Mouse (Mus musculus) forebrain, postnatal 0 days (tissue): ENCODE measurements around the gene Tmed10. TPM values are rescaled to one million over a fixed set of nuclear protein-coding genes. Genes with fewer than 3 reads are reported as not detected.
A peak's percentile ranks its signal among the peaks of the same experiment; 100 is the strongest.

Experiments used
- ATAC-seq: fragments of 200-750 bp; cut with Nextera tagmentation; 2 replicates; pipeline ENCODE4 v1.8.0; 2017; ENCODE audit warnings: mild to moderate bottlenecking, moderate library complexity
- DNase-seq: peaks from one replicate; pipeline ENCODE4 v3.0.0-alpha.2; 2015
- H3K27ac ChIP-seq: fragments of 300-500 bp; sonication (generic); 2 replicates; pipeline ENCODE4 v1.5.1; 2014; ENCODE audit warnings: low read depth, mild to moderate bottlenecking, antibody characterized with exemption, low read length, moderate library complexity, mixed read lengths
- H3K27me3 ChIP-seq: fragments of 300-500 bp; sonication (generic); 2 replicates; pipeline ENCODE4 v1.6.1; 2014; ENCODE audit warnings: mild to moderate bottlenecking, low read length, mixed read lengths; ENCODE audit not compliant: insufficient read depth
- H3K36me3 ChIP-seq: fragments of 300-500 bp; sonication (generic); 2 replicates; pipeline ENCODE4 v1.6.1; 2014; ENCODE audit warnings: mild to moderate bottlenecking, moderate library complexity; ENCODE audit not compliant: insufficient read depth
- H3K4me1 ChIP-seq: fragments of 300-500 bp; sonication (generic); 2 replicates; pipeline ENCODE4 v1.6.1; 2014; ENCODE audit warnings: antibody characterized with exemption; ENCODE audit not compliant: insufficient read depth
- H3K4me2 ChIP-seq: fragments of 300-500 bp; sonication (generic); 2 replicates; pipeline ENCODE4 v1.6.1; 2014; ENCODE audit warnings: low read depth, mild to moderate bottlenecking, moderate library complexity
- H3K4me3 ChIP-seq: fragments of 300-500 bp; sonication (generic); 2 replicates; pipeline ENCODE4 v1.5.1; 2014; ENCODE audit warnings: low read depth, low read length, mixed read lengths
- H3K9ac ChIP-seq: fragments of 300-500 bp; sonication (generic); 2 replicates; pipeline ENCODE4 v1.6.1; 2014; ENCODE audit warnings: mild to moderate bottlenecking
- H3K9me3 ChIP-seq: fragments of 300-500 bp; sonication (generic); 2 replicates; pipeline ENCODE4 v1.6.1; 2016; ENCODE audit warnings: low read length
- CTCF ChIP-seq: sonication (generic); IDR thresholded peaks from 2 replicates; pipeline ENCODE4 v1.5.1; 2016; ENCODE audit warnings: antibody characterized with exemption, control low read depth, low read depth
- WGBS: fragments of 180-500 bp; shearing (Covaris S2); extraction: QIAGEN DNeasy Blood & Tissue Kit; methylation state at CpG from one replicate; pipeline ENCODE4 v1.1.7; 2014; 5-methylcytosine and 5-hydroxymethylcytosine counted together
- polyA plus RNA-seq: library from polyadenylated mRNA; unstranded; fragments of >200 nt; fragmentation: Nextera tagmentation; extraction: Ambion mirVana; gene quantifications from 2 replicates; pipeline ENCODE4 v1.2.1, GENCODE M21; 2015
- total RNA-seq: library from RNA; depleted of rRNA; stranded (reverse); fragments of >200 nt; gene quantifications from 2 replicates; pipeline ENCODE4 v1.2.3, GENCODE M21; 2014

Gene Tmed10
- total and polyA plus RNA-seq, 2 experiments from 2014 or later, result 59.2 to 167 TPM

DNA sequence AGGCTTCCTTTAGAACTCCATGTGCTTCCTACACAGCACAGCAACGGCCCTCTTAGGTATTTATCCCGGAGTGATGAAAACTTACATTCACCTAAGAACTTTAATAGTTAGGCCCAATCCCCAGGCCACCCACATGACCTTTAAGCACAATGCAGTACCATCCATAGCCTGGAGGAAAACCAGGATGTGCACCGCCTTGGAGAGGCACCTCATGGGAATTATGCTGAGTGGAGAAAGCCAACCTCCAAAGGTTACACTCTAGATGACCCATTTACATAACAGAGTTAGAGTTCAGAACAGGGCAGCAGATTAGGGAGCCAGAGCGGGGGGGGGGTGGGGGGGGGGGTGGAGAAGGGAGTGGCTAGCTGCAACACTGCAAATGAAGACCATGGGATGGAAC lies 32.3 kb downstream of the Tmed10 start:
- no peak for TF ChIP-seq CTCF
- Histone ChIP-seq H3K27me3 (no peaks in the 10 kb centered on the region), H3K36me3 (peaks cover 10% of the 10 kb centered on the region; the same call in 1 of the 2 replicates), H3K4me2 (no peak overlapping the region), H3K27ac (no peak overlapping the region), H3K4me3 (no peak overlapping the region), H3K9ac (no peak overlapping the region), H3K4me1 (no peaks in the 10 kb centered on the region), H3K9me3 (no peaks in the 10 kb centered on the region)
- DNase-seq (no peak), ATAC-seq (no peak)
- 81% methylated on average over 4 of the region's 4 CpGs for WGBS

GRCm38 (mm10) chr12:85341131-85341530 lies 33.5 kb downstream of the Tmed10 start:
- WGBS, result 59% methylated on average over 1 of the region's 1 CpGs
- no peak overlapping the region for H3K4me2 ChIP-seq
- TF ChIP-seq CTCF, result peak; percentile 76
- H3K36me3 ChIP-seq, result peaks cover 14% of the 10 kb centered on the region; the same call in 1 of the 2 replicates
- no peak overlapping the region for H3K9ac ChIP-seq
- ATAC-seq (peak; percentile 46), DNase-seq (peak; percentile 87)
- no peaks in the 10 kb centered on the region for H3K27me3 ChIP-seq
- no peaks in the 10 kb centered on the region for H3K4me1 ChIP-seq
- no peaks in the 10 kb centered on the region for H3K9me3 ChIP-seq
- no peak overlapping the region for H3K4me3 ChIP-seq
- no peak overlapping the region for H3K27ac ChIP-seq

DNA sequence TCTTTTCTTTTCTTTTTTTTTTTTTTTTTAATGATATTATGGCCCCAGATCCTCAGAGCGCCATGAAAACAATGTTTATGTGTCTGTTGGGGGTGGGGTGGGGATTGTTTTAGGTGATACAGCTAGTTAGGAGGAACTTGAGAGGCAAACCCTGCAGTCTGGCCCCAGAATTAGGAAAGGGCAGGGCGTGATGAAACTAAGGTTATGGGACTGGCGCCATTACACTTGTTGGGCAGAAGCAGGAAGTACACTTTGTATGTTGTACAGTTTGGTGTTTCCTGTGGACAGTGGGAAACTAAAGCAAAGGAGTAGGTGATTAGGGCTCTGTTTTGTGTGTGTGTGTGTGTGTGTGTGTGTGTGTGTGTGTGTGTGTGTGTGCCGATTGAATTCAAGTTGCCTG lies 34.7 kb downstream of the Tmed10 start:
- DNase-seq, result no peak
- H3K27me3 ChIP-seq, result no peaks in the 10 kb centered on the region
- no peak for TF ChIP-seq CTCF
- H3K4me2 ChIP-seq, result peak overlapping the region; percentile 73
- no peak overlapping the region for H3K27ac ChIP-seq
- WGBS, result 40% methylated on average over 4 of the region's 4 CpGs
- no peak for ATAC-seq
- no peaks in the 10 kb centered on the region for H3K4me1 ChIP-seq
- H3K36me3 ChIP-seq, result peaks cover 17% of the 10 kb centered on the region; the same call in 1 of the 2 replicates
- no peak overlapping the region for H3K4me3 ChIP-seq
- H3K9me3 ChIP-seq, result no peaks in the 10 kb centered on the region
- H3K9ac ChIP-seq, result no peak overlapping the region

DNA sequence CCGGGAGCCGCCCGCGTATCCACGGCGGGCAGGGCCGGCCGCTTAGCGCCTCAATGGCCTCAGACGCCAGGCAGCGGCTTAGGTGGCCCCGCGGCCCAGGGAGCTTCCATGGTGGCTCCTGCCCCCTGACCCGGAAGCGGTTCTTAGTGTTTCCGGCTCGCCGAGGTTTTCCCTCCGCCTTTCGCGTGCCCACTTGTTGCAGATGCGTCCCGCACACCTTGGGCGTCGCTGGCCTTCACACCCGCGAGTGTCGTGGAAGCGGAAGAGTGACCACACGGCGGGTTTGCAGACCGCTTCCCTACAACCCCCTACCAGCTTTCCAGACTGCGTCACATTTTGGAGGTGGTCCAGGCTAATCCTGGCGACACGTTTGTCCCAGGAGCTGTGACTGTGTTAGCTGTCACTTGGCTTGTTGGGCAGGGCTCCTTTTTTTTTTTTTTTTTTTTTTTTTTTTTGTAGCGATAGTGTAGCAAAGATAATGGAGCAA lies 35.4 kb downstream of the Tmed10 start, which contains the start of gene Nek9:
TSS of gene Nek9 (minus strand) at position 120 of the 487 bp plus-strand sequence.
- H3K4me2 ChIP-seq, result peak within 1 kb of the TSS; percentile 73
- H3K9me3 ChIP-seq, result no peaks in the 10 kb centered on the region
- H3K27me3 ChIP-seq, result no peaks in the 10 kb centered on the region
- peak within 1 kb of the TSS; percentile 80 for H3K27ac ChIP-seq
- under 1% methylated on average over 35 of the region's 36 CpGs for WGBS
- peak; percentile 16; the same call in 1 of the 2 replicates for TF ChIP-seq CTCF
- peak within 1 kb of the TSS; percentile 92 for H3K9ac ChIP-seq
- ATAC-seq, result peak; percentile 90
- H3K36me3 ChIP-seq, result peaks cover 16% of the 10 kb centered on the region
- H3K4me3 ChIP-seq, result peak within 1 kb of the TSS; percentile 92
- DNase-seq, result peak; percentile 95
- no peaks in the 10 kb centered on the region for H3K4me1 ChIP-seq

DNA sequence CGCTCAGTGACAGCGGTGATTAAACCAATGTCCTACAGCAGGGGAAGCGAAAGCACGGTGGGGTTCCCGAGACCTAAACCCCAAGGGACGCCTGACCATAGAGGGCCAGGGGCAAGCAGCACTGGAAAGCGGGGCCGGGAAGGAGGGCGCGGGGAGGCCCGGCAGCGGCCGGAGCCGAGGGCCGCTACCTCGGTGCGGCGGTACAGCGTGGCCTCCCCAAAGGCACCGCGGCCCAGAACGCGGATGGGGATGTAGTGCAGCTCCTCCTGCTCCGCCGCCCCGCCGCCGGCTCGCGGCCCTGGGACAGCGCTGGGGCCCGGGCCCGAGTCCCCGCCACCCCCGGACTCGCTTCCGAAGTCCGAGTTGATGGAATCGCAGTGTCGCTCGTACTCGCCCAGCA lies 35.8 kb downstream of the Tmed10 start:
- ATAC-seq, result peak; percentile 57
- peak overlapping the region; percentile 92 for H3K9ac ChIP-seq

DNA sequence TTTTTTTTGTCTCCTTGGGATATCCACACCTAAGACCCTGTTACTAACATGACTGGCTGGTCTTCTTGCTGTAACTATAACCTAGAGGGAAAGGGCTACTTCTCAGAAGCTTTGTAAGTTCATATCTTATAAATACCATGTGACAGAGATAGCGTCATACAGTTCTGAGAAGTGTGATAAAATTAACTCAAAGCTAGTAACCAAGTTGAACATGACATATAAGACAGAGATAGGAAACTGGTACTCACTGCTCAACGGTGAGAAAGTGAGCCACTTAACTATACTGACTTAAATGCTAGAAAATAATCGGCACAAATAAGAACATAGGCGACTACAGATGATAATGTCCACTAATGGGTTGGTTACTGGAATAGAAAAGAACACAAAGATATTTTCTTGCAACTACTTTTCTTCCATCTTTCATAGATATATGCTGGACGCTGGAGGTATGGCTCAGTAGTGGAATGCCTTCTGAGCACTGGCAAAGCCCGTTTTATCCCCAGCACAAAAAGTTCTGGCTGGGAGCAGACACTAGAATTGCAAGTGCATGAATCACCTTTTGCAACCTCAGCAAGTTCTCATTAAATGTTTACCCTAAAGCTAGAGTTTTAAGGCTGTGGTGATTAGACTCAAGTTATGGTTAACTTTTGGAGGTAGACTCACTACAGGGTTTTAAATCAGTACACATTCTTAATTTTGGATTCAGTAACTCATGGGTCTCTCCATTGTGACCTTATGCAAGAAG lies 36.9 kb downstream of the Tmed10 start:
- Histone ChIP-seq H3K4me2 (peak overlapping the region; percentile 73; the same call in 1 of the 2 replicates), H3K27ac (no peak overlapping the region), H3K27me3 (no peaks in the 10 kb centered on the region), H3K4me3 (no peak overlapping the region), H3K9me3 (no peaks in the 10 kb centered on the region), H3K36me3 (peaks cover 25% of the 10 kb centered on the region), H3K4me1 (no peaks in the 10 kb centered on the region), H3K9ac (no peak overlapping the region)
- no peak for ATAC-seq
- no peak for TF ChIP-seq CTCF
- DNase-seq, result no peak
- 83% methylated on average over 6 of the region's 6 CpGs for WGBS

More for the DNA sequence above, 35.8 kb downstream of the Tmed10 start:
- Histone ChIP-seq H3K27me3 (no peaks in the 10 kb centered on the region), H3K4me3 (peak overlapping the region; percentile 92), H3K4me1 (no peaks in the 10 kb centered on the region), H3K9me3 (no peaks in the 10 kb centered on the region), H3K36me3 (peaks cover 20% of the 10 kb centered on the region), H3K4me2 (peak overlapping the region; percentile 73), H3K27ac (peak overlapping the region; percentile 80)
- WGBS, result 3% methylated on average over 40 of the region's 42 CpGs
- TF ChIP-seq CTCF, result no peak
- DNase-seq, result no peak

- Histone ChIP-seq H3K4me3 (no peak overlapping the region), H3K27ac (no peak overlapping the region), H3K36me3 (peaks cover 65% of the 10 kb centered on the region), H3K9ac (no peak overlapping the region), H3K9me3 (no peaks in the 10 kb centered on the region), H3K4me1 (no peaks in the 10 kb centered on the region), H3K27me3 (no peaks in the 10 kb centered on the region), H3K4me2 (no peak overlapping the region)
- 91% methylated on average over 7 of the region's 7 CpGs for WGBS
- ATAC-seq (no peak), DNase-seq (no peak)
- TF ChIP-seq CTCF, result no peak
These were observed 44.5 kb downstream of the Tmed10 start for GRCm38 (mm10) chr12:85330153-85330552.
